Mouse (Mus musculus): ENCODE measurements around the gene Ankrd45.
"Not testable (repeated sequence)": the region's sequence is repeated elsewhere in the genome, so short reads cannot be mapped to it uniquely, and the experiment has no call there.

DNA sequence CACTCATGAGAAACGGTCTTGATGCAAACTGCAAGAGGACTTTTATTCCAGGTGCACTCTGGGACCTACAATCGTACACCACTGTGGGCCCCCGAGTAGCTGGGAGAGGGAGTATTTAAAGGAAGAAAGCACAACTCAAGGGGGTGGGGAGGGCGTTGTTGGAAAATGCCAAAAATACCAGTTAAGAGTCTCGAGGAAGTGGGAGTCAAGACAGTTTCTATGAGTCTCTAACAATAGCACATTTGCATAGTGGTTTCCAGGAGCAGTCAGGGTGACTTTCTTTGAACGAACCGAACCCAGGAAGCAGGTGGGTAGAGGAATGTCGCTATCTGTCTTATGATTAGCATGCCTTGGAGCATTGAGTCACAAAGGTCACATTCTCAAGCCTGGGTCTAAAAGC is 3.1 kb downstream of the Ankrd45 start:
- not testable (repeated sequence) for TF ChIP-seq POLR2A, CTCF (IDR thresholded peaks at IDR 0.05; ENCODE audit: extremely low read depth, insufficient read depth, low read length)
